Mouse (Mus musculus): ENCODE measurements at regions not wholly inside any gene's neighbourhood (a gene's known extent, or its start where the extent isn't known, plus 50 kb on each side); places are given as distances from the start of the nearest gene placed in this dataset.
"Not testable (repeated sequence)": the region's sequence is repeated elsewhere in the genome, so short reads cannot be mapped to it uniquely, and the experiment has no call there.

DNA sequence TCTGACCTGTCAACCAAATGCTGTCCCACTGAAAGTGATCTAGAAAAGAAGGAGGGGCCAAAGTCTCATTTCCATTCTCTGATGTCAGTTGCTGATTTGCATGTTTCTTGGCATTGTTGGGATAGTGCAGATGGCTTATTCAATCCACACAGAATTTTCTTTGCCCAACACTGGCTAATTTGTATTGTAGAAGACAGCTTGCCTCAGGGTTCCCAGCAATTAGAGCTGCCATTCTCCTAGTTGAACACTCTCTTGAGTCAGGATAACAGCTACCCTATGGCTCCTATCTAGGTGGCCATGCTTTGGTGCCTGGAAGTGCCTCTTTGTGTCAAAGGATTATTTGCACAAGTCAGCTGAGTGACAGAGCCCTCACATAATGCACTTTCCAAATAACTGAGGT lies 569.0 kb downstream of the Lrriq3 start:
- ATAC-seq (replicated peaks in 1 of 2; ENCODE audit: insufficient read depth in 1 of 2, low FRiP score in 2 of 2, low TSS enrichment in 1 of 2, low read depth in 1 of 2, poor library complexity in 2 of 2, severe bottlenecking in 2 of 2): no peak

DNA sequence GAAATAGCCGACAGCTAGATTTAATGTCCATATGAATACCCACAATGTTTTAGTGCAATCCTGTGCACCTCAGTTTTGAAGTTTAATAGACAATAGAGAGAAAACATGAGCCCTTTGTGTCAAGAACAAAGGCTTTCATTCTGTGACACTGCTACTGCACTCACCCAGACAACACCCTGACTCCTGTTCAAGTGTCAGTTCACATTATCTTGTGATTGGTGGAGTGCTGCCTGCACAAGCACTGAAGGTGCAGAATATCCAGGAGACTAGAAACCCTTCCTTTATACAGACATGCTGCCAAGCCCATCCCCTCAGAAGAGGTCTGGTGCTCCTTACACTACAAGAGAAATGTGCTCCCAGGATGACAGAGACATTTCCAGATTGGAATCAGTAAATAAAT lies 579.3 kb downstream of the Lrriq3 start:
- no peak for ATAC-seq (replicated peaks in 1 of 2; ENCODE audit: insufficient read depth in 1 of 2, low FRiP score in 2 of 2, low TSS enrichment in 1 of 2, low read depth in 1 of 2, poor library complexity in 2 of 2, severe bottlenecking in 2 of 2)

DNA sequence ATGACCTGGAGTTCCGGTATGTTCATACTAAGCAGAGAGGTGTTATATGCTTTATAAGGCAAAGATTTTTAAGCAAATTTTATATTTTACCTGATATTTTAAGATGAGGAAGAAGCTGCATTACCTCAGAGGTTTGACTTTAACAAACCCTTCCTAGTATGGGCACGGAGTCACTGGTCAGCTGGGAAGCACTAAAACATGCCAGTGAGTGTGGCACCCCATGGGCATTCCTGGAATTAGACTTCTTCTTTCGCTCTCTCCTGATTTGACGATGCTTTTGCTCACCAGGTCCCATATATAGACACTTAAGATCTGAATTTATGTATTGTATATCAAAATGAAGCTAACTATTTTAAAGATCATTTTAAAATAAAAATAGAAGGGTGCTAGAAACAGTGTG lies 587.0 kb downstream of the Lrriq3 start:
- ATAC-seq (replicated peaks in 1 of 2; ENCODE audit: insufficient read depth in 1 of 2, low FRiP score in 2 of 2, low TSS enrichment in 1 of 2, low read depth in 1 of 2, poor library complexity in 2 of 2, severe bottlenecking in 2 of 2): no peak

DNA sequence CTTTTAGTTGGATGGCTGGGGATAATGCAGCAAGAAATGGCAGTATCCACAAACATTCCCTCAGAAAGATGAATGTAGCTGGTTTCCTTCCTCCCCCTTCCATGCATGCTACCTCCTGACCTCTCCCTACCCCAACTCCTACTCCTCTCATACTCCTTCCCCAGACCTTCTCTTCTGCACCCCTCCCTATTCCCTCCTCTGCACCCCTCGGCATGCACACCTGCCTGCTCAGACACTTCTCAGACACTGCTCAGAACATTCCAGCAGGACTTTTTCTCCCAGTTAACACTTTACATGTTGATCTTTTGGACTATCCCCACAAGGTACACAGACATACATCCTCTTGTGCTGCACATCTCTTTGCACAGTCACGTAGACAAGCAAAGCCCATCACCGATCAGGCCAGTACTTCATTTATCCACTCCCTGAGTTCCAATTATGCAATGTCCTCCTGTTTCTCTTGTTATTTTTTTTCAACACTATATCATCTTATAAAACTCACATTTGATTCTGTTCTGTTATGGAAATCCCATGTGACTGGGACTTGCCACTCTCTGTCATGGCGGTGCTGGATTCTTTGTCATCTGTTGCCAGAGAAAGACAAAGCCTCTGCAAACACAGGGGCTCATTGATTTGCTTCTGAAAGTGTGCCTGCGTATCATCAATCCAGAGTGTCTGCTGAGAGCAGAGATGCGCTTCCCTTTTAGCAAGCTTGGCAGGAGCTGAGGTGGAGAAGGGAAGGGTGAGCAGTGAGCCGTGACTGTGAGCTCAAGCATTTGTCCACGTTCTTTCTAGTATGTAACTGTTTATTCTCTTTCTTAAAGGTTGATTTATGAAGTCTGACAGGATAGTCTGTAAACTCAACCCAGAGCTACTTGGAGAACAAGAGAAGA lies 589.9 kb downstream of the Lrriq3 start:
- no peak for ATAC-seq (replicated peaks in 1 of 2; ENCODE audit: insufficient read depth in 1 of 2, low FRiP score in 2 of 2, low TSS enrichment in 1 of 2, low read depth in 1 of 2, poor library complexity in 2 of 2, severe bottlenecking in 2 of 2)

DNA sequence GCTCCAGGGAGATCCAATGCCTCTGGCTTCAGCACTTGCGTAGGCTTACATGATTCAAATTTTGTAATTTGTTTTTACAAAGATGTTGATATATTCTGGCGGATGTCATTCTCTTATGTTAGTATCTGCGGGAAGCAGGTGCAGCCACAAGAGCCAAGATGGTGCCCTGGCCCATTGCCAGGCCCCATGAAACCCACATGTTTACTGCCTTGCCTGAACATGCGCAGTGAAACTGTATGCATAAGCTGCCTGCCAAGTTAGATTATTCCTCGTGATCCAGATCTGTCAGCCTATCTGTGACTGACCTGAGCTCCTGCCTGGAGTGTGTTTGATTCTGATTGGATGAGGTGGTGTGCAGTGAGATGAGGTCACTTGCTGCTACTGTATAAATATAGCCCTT lies 595.1 kb downstream of the Lrriq3 start:
- no peak for ATAC-seq (replicated peaks in 1 of 2; ENCODE audit: insufficient read depth in 1 of 2, low FRiP score in 2 of 2, low TSS enrichment in 1 of 2, low read depth in 1 of 2, poor library complexity in 2 of 2, severe bottlenecking in 2 of 2)

DNA sequence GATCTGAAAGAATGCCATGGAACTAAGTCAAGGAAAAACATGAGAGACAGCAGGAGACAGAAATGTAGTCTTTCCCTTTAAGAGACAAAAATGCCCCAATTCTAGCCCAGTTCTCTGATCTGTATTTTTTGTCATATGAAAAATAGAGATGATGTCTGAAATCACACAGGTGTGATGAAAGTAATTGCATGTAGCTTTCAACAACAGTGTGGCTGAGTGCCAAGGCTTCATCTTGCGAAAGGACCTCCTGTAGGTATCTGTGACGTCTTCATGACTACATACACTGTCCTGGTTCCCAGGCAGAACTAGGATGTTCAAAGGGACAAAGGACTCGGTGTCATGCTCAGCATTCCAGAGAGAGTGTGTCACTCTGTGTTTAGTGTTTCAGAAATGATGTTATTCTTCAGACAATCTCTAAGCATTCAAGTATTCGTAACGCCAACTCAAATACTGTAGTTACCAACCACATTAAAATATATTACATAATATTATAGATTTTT lies 629.8 kb downstream of the Lrriq3 start:
- no peak for ATAC-seq (replicated peaks in 1 of 2; ENCODE audit: insufficient read depth in 1 of 2, low FRiP score in 2 of 2, low TSS enrichment in 1 of 2, low read depth in 1 of 2, poor library complexity in 2 of 2, severe bottlenecking in 2 of 2)

DNA sequence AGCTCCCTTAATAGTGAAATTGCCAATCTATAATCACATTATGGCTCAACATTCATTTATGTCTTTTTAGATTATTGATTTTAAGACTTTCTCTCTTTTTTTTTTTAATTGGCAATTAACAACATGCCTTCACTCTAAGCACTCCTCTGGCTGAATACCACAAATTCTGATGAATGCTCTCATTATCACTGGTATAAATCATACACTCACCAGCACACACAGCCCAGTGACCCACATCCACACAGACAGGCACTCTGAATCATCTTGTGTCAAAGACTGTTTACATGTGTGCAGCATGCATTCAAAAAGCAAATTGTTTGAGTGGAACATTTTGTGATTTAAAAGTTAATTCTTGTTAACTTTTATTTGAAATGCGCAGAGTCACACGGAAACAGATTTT lies 649.2 kb downstream of the Lrriq3 start:
- ATAC-seq (replicated peaks in 1 of 2; ENCODE audit: insufficient read depth in 1 of 2, low FRiP score in 2 of 2, low TSS enrichment in 1 of 2, low read depth in 1 of 2, poor library complexity in 2 of 2, severe bottlenecking in 2 of 2): no peak

DNA sequence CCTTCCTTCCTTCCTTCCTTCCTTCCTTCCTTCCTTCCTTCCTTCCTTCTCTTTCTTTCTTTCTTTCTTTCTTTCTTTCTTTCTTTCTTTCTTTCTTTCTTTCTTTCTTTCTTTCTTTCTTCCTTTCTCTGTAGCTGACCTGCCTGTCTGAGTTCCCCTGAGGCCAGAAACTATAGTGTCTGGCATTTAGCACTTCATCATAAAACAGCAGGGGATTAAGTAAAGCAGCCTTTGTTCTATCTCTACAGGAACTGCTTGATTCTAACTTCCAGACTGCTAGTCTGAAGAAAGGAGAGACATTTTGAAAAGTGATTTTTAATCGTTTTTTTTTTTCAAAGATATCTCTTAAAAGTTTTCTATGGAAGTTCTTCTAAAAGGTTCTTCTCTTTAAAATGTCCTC lies 653.4 kb downstream of the Lrriq3 start:
- not testable (repeated sequence) for ATAC-seq (replicated peaks in 1 of 2; ENCODE audit: insufficient read depth in 1 of 2, low FRiP score in 2 of 2, low TSS enrichment in 1 of 2, low read depth in 1 of 2, poor library complexity in 2 of 2, severe bottlenecking in 2 of 2)

DNA sequence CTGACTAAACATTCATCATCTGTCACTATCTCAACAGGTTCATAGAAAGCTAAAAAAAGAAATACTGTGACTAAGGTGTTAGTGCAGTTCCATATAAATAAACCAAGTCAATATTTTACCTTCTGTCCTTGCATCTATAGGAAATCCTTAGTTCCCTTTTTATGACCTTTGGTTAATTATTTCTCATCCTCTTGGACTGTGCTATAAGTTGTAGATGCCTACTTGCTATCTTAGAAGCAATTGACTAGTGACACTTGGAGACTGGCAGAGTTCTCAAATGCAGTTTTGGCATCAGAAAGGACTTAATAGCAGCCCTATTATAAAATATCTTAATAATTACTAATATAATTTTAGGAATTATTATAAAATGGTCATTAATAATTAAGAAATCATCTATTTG lies 654.3 kb downstream of the Lrriq3 start:
- no peak for ATAC-seq (replicated peaks in 1 of 2; ENCODE audit: insufficient read depth in 1 of 2, low FRiP score in 2 of 2, low TSS enrichment in 1 of 2, low read depth in 1 of 2, poor library complexity in 2 of 2, severe bottlenecking in 2 of 2)

DNA sequence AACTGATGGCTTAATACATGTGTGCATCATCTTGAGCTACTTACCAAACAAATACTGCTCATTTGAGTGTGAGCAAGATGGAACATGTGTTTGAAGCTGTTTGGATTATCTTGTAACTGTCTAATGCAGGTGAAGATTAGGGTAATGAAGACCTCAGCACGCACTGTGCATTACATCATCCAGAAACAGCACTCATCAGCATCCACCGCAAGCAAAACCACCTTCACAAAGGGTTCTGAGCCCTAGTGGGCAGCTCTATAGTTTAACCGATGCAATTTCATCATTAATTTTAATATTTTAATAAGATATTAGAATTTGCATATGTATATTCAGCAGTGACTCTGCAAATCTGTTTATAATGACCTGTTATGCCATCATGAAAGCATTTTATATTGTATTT lies 664.1 kb downstream of the Lrriq3 start:
- ATAC-seq (replicated peaks in 1 of 2; ENCODE audit: insufficient read depth in 1 of 2, low FRiP score in 2 of 2, low TSS enrichment in 1 of 2, low read depth in 1 of 2, poor library complexity in 2 of 2, severe bottlenecking in 2 of 2): no peak

DNA sequence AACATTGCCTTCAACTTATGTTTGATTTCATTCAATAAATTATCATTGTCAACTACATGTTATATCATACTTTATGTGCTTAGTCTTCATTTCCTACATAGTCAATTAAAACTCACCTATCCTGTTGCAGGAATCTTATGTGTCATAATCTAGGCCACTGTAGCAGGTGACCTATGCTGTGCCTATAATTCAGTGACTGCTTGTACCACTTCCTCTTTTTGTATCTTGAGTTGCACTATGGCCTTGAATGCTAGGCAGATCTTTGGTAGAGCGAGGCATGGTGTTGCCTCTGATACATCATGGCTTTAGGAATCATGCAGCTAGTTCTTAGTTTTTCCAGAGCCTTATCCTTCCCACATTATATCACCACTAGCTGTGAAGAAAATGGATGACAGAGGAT lies 682.8 kb downstream of the Lrriq3 start:
- peak; percentile 64 to 76; a peak in 3 of 4 replicates for ATAC-seq (replicated peaks in 1 of 2; ENCODE audit: insufficient read depth in 1 of 2, low FRiP score in 2 of 2, low TSS enrichment in 1 of 2, low read depth in 1 of 2, poor library complexity in 2 of 2, severe bottlenecking in 2 of 2)

DNA sequence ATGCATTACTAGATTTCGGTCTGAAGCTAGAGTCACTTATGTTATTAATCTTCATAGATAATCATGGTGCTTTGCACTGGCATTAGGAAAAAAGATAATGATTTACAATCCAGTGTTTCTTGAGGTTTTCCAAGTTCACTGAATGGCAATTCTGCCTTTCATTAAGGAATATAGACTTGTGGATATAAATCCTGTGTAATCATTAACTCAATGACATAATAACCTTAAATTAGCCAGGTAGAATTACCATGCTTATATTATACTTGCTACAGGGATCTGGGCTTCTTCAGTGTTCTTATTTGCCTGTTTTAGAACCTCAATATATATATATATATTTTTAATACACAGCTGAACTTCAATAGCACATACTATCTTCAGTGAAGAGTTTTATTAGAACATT lies 683.8 kb downstream of the Lrriq3 start:
- ATAC-seq (replicated peaks in 1 of 2; ENCODE audit: insufficient read depth in 1 of 2, low FRiP score in 2 of 2, low TSS enrichment in 1 of 2, low read depth in 1 of 2, poor library complexity in 2 of 2, severe bottlenecking in 2 of 2): no peak

DNA sequence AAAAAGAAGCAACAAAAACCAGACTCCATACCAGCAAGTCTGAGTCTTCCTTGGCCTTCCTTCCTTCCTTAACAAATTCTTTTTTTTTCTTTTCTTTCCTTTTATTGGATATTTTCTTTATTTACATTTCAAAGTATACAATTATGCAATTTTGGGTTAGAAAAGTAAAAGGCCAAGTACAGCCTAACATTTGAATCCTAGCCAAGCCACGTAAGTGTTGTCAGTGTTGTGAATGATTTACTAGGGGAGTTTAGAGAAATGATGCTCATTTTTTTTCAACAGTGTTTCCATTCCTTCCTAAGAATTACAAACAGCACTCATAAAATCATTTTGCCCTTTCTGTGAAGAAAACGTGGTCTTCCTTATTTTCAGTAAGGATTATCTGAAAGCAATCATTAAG lies 722.5 kb downstream of the Lrriq3 start:
- ATAC-seq (replicated peaks in 1 of 2; ENCODE audit: insufficient read depth in 1 of 2, low FRiP score in 2 of 2, low TSS enrichment in 1 of 2, low read depth in 1 of 2, poor library complexity in 2 of 2, severe bottlenecking in 2 of 2): no peak

DNA sequence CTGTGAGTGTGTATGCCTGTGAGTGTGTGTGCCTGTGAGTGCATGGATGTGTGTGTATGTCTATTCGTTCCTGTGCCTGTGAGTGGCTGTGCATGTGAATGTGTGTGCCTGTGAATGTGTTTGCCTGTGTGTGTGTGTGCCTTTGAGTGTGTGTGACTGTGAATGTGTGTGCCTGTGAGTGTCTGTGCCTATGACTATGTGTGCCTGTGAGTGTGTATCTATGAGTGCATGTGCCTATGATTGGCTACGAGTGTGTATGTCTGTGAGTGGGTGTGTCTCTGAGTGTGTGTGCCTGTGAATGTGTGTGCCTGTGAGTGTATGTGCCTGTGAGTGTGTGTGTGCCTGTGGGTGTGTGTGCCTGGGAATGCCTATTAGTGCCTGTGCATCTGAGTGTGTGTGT lies 731.6 kb downstream of the Lrriq3 start:
- ATAC-seq (replicated peaks in 1 of 2; ENCODE audit: insufficient read depth in 1 of 2, low FRiP score in 2 of 2, low TSS enrichment in 1 of 2, low read depth in 1 of 2, poor library complexity in 2 of 2, severe bottlenecking in 2 of 2): no peak

DNA sequence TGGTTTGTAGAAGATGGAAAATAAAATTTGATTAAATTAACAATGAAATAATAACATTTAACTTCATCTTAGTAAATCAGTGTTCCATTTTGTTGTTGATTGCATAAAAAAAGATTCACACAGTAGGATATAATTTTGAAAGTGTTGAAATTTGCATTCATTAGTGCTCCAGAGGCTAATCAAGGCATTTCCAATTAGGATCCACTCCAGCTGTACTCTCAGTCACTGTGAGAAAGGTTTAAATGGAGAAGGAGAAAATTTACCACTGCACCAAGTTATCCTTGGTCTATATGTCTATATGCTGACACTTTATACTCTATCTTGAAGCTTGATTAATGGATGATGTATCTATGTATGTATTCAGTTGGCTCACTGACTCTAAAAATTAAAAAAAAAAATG lies 695.3 kb upstream of the Negr1 start:
- ATAC-seq (replicated peaks in 1 of 2; ENCODE audit: insufficient read depth in 1 of 2, low FRiP score in 2 of 2, low TSS enrichment in 1 of 2, low read depth in 1 of 2, poor library complexity in 2 of 2, severe bottlenecking in 2 of 2): no peak

DNA sequence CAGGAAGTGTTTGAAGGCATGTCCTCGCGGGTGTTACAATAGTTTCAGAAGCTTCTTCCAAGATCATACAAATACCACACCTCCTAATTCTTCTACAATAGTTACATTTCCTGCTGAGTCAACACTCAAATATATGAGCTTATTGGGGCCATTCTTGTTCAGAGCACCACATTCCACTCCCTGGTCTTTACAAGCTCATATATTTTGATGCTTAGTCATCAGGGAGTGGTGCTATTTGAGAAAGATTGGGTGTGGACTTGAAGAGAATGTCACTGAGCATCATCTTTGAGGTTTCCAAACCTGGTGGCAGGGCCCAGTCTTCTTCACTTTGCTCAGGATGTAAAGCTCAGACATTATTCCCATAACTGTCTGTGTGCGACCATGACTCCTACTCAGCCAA lies 685.9 kb upstream of the Negr1 start:
- ATAC-seq (replicated peaks in 1 of 2; ENCODE audit: insufficient read depth in 1 of 2, low FRiP score in 2 of 2, low TSS enrichment in 1 of 2, low read depth in 1 of 2, poor library complexity in 2 of 2, severe bottlenecking in 2 of 2): no peak

DNA sequence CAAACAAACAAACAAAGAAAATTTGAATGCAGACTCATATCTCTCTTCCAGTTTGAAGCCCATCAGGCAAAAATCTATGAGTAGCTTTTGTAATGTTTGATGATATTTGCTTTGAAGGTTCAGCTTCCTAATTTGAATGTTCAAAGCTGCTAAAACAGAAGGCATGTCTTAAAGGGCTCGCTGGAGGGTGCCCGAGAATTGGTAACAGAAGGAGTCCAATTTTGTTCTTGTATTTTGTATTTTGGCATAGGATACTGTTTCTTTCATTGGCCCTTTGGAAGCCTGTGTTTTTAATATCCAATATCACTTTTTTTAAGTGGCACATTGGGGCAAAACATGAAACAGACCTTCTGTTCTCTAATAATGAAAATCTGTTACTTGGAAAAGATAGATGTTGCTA lies 683.2 kb upstream of the Negr1 start:
- no peak for ATAC-seq (replicated peaks in 1 of 2; ENCODE audit: insufficient read depth in 1 of 2, low FRiP score in 2 of 2, low TSS enrichment in 1 of 2, low read depth in 1 of 2, poor library complexity in 2 of 2, severe bottlenecking in 2 of 2)

DNA sequence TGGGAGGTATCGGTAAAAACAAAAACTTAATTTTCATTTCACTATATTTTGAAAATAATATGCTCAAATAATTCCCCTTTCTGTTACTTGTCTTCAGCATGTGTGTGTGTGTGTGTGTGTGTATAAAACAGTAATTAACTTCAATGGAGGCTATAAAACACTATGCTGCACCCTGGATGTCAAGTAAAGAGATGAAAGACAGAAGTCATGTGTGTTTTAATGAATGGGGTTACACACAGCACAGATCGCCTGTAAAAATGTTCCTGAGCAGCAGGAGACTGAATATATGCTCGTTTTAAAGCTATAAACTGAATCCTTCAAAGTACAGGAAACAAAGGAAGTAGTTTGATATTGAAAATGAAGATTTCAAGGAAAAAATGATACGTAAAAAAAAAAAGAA lies 680.9 kb upstream of the Negr1 start:
- no peak for ATAC-seq (replicated peaks in 1 of 2; ENCODE audit: insufficient read depth in 1 of 2, low FRiP score in 2 of 2, low TSS enrichment in 1 of 2, low read depth in 1 of 2, poor library complexity in 2 of 2, severe bottlenecking in 2 of 2)

DNA sequence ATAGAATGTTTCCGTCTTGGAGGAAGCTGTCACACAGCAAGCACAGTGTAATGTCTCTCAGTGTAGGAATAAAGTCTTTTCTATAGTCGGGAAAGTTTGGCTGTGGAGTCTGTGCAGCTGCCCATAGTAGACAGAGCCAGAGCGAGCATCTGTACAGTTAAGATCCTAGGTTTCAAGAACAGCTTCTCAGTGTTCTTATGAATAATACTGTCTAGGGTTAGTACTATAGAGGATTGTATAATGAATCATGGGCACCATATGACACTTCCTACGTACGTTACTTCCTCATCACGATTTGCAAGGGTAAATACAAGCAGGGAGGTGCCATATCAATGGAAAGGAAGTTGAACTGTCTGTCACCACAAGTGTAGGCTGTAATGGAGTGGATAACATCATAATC lies 645.6 kb upstream of the Negr1 start:
- ATAC-seq (replicated peaks in 1 of 2; ENCODE audit: insufficient read depth in 1 of 2, low FRiP score in 2 of 2, low TSS enrichment in 1 of 2, low read depth in 1 of 2, poor library complexity in 2 of 2, severe bottlenecking in 2 of 2): no peak

Measured in hematopoietic stem cell, adult 5-6 weeks (primary cell).